Mouse (Mus musculus): ENCODE results near the gene Atp8b4.

The Atp8b4 gene

GRCm38 (mm10) chr2:126359965-126360364 is 140.5 kb downstream of the Atp8b4 start:
- no peak for DNase-seq

- DNase-seq = no peak
Measured at GRCm38 (mm10) chr2:126359278-126359677, 141.2 kb downstream of the Atp8b4 start.

DNA sequence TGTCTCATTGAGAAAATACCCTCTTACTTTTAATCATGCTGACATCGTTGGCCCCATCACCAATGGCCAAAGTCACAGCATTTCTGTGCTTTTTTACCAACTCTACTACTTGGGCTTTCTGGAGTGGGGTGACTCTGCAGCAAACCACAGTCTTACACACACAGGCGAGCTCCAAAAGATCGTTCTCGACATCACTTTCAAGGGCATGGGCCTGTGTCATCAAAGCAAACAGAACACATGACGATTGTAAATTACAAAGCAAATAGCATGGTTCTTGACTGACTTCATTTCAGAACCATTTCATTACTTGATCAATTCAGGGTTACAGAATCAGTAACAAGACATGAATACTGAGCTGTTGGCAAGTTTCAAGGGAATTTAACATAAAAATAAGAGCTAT is 141.7 kb downstream of the Atp8b4 start:
- no peak for DNase-seq

DNA sequence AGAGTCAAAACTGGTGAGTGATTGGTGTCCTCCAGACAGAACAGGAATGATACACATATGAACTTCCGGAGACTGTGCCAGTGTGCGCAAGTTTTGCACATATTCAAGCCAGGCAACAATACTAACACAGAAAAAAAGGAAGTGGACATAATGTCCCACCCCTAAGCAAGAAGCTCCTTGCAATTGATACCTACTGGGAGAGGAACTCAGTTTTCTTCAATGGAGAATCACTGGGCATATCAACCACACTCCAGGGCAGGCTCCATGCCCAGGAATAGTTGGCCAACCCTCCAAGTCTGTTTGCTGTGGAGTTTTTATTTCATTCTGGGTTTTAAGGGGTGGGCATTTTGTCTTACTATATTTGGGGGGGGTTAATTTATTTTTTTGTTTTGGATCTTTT is 145.2 kb downstream of the Atp8b4 start:
- DNase-seq = no peak

GRCm38 (mm10) chr2:126351811-126352210 is 148.7 kb downstream of the Atp8b4 start:
- DNase-seq = no peak

- no peak for DNase-seq
Measured at GRCm38 (mm10) chr2:126343026-126343593, 157.4 kb downstream of the Atp8b4 start.

DNA sequence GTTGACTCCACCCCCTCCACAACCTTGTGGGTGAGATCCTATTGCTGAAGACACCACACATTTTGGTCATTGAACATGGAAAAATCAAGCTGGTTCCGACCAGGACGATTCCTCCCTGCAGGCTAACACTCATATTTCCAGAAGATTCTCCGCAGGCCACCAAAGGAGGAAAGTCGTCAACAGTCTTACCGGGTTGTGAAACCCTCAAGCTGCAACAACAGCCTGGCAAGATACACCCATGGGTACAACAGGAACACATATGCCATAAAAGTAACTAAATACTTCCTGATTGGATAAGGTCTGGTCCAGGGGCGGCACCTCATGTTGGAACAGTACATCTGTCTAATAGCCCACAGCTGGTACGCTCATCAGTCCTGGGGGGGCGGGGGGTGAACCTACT is 159.0 kb downstream of the Atp8b4 start:
- no peak for DNase-seq

GRCm38 (mm10) chr2:126340201-126340600 is 160.3 kb downstream of the Atp8b4 start:
- DNase-seq = no peak

DNA sequence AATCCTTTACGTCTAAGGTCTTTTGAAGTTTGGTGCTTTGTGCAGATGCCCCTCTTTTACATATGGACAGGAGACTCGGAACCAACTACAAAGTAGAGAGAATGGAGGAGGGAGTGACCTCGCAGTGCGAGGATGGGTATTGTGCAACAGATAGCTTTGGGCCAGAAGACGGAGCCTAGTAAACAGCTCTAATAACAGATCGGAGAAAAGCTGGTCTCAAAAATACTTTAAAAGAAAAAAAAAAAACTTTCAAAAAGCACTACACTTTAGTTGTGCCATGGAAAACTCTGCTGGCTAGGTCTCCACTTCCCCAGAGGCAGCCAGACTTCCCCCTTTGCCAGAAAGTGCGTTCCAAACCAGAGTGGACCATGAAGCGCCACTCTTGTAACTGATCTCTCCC is 161.0 kb downstream of the Atp8b4 start:
- DNase-seq = no peak

DNA sequence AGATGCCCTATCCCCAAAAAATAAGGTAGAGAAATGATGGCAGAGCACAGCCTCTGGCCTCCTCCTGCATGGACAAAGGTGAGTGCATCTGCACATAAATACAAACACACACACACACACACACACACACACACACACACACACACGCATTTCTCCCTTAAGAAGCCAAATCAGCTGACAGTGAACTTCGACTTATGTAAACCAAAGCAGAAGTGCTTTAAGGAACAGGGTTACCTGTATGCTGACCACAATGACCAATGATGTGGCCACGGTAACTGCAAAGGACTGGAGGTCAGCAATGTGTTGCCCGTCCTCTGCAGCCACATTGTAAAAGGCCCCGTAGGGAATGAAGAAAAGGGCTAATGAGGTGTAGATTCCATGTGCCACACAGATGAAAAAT is 163.3 kb downstream of the Atp8b4 start:
- no peak for DNase-seq

GRCm38 (mm10) chr2:126331794-126332193 is 168.7 kb downstream of the Atp8b4 start:
- no peak for DNase-seq

GRCm38 (mm10) chr2:126323206-126323605 is 177.3 kb downstream of the Atp8b4 start:
- no peak for DNase-seq

GRCm38 (mm10) chr2:126322631-126323031 is 177.8 kb downstream of the Atp8b4 start:
- no peak for DNase-seq

GRCm38 (mm10) chr2:126318071-126318470 is 182.4 kb downstream of the Atp8b4 start:
- no peak for DNase-seq

DNA sequence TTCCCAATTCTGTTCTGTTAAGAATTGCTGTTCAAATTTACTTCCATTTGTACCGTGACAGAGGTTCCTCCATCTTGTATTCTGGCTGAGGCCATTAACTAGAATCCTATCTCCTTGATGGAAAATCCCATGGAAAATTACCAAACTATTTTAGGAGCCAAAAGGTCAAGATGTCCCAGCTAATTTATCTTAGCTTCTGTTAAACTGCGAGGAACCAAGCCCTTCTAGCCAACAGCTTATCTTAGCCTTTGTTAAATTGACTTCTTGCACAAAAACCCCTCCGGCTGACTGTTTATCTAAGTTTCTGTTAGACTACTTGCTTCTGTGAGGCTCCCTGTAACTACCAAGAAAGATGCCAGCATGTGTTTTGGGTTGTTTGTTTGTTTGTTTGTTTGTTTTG is 183.5 kb downstream of the Atp8b4 start:
- no peak for DNase-seq

DNA sequence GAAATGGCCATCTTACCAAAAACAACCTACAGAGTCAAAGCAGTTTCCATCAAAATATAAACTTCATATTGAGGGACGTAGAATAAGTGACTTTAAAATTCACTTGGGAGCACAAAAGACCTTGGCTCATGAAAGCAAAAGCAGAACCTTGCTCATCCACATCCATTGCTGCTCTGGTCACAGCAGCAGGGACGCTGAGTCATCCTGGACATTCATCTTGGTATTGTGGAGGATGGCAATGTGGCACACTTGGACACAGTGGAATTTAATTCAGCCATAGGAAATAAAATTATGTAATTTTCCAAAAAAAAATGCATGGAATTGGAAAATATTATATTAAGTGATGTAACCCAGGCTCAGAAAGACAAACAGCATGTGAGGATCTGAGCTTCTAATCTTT is 184.1 kb downstream of the Atp8b4 start:
- no peak for DNase-seq

DNA sequence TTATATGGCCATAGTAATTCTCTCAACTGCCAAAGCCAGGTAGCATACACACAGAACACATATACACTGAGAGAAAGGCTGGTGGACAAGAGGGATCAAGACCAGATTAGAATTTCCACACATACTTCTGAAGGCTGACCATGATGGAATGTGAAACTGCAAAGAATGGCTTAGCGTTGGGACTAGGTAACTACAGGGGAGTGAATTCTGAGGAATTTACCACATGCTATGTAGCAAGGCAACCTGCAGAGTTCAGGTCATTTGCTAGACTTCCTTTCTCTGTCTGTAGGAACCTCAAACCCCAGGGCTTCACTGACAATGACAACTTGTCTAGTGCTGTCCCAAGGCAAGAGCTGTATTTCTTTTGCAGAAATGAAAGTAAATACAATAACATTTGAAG is 189.4 kb downstream of the Atp8b4 start:
- no peak for DNase-seq

DNA sequence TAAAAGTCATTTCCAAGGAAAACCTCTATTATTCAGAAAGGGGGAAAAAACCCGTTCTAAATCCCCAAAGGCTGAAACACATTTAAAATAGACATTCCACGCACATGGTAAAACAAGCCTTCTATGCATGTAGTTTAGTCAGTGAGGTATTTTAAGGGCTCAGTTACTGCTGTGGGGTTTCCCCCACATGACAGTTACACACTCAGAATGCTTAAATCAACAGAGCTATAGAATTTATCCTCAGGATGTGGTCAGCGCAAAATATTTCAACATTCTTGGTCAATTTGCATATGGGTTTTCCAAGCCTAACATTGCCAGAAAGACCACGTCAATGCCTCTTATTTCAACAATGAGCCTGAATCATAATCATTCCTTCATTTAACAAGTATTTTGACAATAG is 190.5 kb downstream of the Atp8b4 start:
- DNase-seq = no peak

DNA sequence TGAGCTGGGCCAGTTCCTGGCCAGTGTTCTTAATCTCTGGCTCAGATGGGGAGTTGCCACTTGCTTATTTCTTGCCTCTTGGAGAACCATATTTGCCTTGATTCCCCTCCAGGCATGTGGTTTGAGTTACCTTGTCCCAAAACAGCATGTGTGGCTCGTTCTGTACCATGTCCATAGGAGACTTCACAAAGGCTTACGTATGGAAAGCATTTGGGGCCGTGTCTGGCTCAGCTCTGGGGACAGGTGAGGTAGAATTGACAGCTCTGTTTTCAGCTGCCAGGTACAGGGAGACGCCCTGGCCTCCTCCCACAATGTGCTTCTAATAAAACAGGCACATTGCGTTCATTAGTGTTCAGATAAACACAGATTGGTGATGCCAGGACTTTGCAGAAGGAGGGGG is 195.9 kb downstream of the Atp8b4 start:
- no peak for DNase-seq

- DNase-seq = no peak
Measured at GRCm38 (mm10) chr2:126303226-126303625, 197.2 kb downstream of the Atp8b4 start.

DNA sequence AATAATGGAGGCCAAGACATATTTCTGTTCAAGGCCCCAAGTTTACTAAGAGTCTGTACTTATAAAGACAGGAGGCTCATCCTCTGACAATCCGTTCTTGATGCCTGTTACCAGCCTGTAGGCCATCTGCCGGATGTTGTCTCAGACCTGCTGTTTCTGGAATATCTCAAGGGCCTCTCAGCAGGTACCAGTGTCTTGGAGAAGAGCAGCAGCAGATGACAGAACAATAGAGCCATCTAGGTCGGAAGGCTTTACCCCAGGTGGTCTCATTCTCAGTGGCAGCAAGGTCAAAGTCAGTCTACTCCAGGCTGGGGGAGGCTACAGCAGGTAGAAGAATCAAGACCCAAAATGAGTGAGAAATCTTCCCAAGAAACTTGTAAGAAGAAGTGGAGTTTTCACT is 198.1 kb downstream of the Atp8b4 start:
- no peak for DNase-seq

GRCm38 (mm10) chr2:126290702-126291101 is 209.8 kb downstream of the Atp8b4 start:
- no peak for DNase-seq

DNA sequence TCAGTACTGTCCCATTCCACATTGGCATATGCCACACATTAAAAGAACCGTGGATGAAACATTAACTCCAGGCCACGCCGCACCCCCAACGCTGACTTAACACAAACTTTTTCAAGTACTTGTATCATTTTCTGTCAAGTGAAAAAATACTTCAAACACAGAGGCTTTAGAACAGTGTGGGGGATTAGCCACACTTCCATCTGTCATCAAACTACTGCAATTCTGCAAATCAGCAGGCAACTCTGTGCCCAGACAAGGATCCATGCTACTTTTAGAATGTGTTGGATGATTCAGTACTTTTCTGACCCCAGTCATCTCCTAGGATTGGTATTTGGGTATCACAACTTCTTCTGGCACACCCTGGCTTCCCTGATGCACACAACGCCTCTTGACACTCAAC is 212.5 kb downstream of the Atp8b4 start:
- no peak for DNase-seq

DNA sequence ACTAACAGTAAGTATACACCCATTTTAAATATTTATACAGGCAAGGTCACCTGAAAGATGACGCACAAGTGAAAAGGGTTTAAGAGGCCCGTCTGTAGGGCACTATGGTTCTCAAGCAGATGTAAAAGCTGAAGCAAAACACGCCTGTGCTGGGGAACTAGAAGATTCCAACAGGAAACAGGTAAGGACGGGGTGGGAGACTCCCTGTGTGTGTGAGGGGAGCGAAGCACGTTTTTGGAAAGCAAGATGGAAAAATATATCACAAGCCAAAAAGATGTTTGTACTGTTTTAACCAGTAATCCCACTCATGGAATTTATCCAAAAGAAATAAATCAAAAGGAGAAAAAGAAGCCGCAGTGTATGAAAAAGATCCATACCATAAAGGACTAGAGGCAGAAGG is 214.1 kb downstream of the Atp8b4 start:
- DNase-seq = no peak

GRCm38 (mm10) chr2:126284071-126284470 is 216.4 kb downstream of the Atp8b4 start:
- no peak for DNase-seq

- no peak for DNase-seq
Measured at GRCm38 (mm10) chr2:126283086-126283485, 217.4 kb downstream of the Atp8b4 start.
